Mouse (Mus musculus) embryonic facial prominence, embryonic 13.5 days (tissue): Measurements from ENCODE around the gene Uqcc2. TPM values are rescaled to one million over a fixed set of nuclear protein-coding genes. Genes with fewer than 3 reads are reported as not detected.

Experiments used
- ATAC-seq: fragments of 200-750 bp; cut with Nextera tagmentation; 2 replicates; pipeline ENCODE4 v1.8.0; 2017; ENCODE audit warnings: low read depth; ENCODE audit not compliant: insufficient number of reproducible peaks, insufficient read depth, low FRiP score, low TSS enrichment
- H3K27ac ChIP-seq: fragments of 300-500 bp; sonication (generic); 2 replicates; pipeline ENCODE4 v1.5.1; 2015; ENCODE audit warnings: moderate library complexity, mild to moderate bottlenecking, inconsistent platforms
- H3K27me3 ChIP-seq: fragments of 300-500 bp; sonication (generic); 2 replicates; pipeline ENCODE4 v1.6.1; 2015; ENCODE audit warnings: mild to moderate bottlenecking, inconsistent platforms
- H3K36me3 ChIP-seq: fragments of 300-500 bp; sonication (generic); 2 replicates; pipeline ENCODE4 v1.6.1; 2015; ENCODE audit warnings: mild to moderate bottlenecking, inconsistent platforms
- H3K4me1 ChIP-seq: fragments of 300-500 bp; sonication (generic); 2 replicates; pipeline ENCODE4 v1.6.1; 2015; ENCODE audit warnings: inconsistent platforms
- H3K4me2 ChIP-seq: fragments of 300-500 bp; sonication (generic); 2 replicates; pipeline ENCODE4 v1.6.1; 2015; ENCODE audit warnings: moderate library complexity, mild to moderate bottlenecking, inconsistent platforms
- H3K4me3 ChIP-seq: fragments of 300-500 bp; sonication (generic); 2 replicates; pipeline ENCODE4 v1.5.1; 2015; ENCODE audit warnings: mild to moderate bottlenecking, inconsistent platforms
- H3K9ac ChIP-seq: fragments of 300-500 bp; sonication (generic); 2 replicates; pipeline ENCODE4 v1.6.1; 2015; ENCODE audit warnings: mild to moderate bottlenecking, inconsistent platforms
- H3K9me3 ChIP-seq: fragments of 300-500 bp; sonication (generic); 2 replicates; pipeline ENCODE4 v1.6.1; 2016; ENCODE audit warnings: inconsistent platforms
- WGBS: fragments of 180-500 bp; shearing (Covaris S2); methylation state at CpG from one replicate; pipeline ENCODE4 v1.1.7; 2015; ENCODE audit warnings: mixed read lengths; 5-methylcytosine and 5-hydroxymethylcytosine counted together
- polyA plus RNA-seq: library from polyadenylated mRNA; unstranded; fragments of >200 nt; fragmentation: Nextera tagmentation; extraction: Ambion mirVana; gene quantifications from 2 replicates; pipeline ENCODE4 v1.2.1, GENCODE M21; 2015

Uqcc2 gene
- polyA plus RNA-seq, 1 experiment from 2014 or later: 350 TPM

DNA sequence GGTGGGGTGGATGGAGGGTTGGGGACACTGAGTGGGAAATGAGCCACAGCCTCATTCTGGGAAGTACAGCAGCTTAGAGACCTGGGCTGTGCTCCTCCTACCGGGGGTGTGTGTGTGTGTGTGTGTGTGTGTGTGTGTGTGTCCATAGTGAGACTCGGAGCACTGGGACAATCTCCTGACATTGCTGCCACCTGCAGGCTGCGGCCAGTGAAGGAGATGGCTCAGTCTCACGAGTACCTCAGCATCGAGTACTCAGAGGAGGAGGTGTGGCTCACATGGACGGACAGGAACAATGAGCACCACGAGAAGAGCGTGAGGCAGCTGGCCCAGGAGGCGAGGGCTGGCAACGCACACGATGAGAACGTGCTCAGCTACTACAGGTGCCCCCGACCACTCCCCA lies 38.0 kb downstream of the Uqcc2 start:
- H3K9me3 ChIP-seq: no peaks in the 10 kb centered on the region
- peaks cover 30% of the 10 kb centered on the region for H3K36me3 ChIP-seq
- no peaks in the 10 kb centered on the region for H3K27me3 ChIP-seq
- 52% methylated on average over 13 of the region's 13 CpGs for WGBS
- ATAC-seq: no peak
- H3K4me2 ChIP-seq: no peak overlapping the region
- H3K9ac ChIP-seq: no peak overlapping the region
- no peaks in the 10 kb centered on the region for H3K4me1 ChIP-seq
- no peak overlapping the region for H3K4me3 ChIP-seq
- H3K27ac ChIP-seq: no peak overlapping the region

DNA sequence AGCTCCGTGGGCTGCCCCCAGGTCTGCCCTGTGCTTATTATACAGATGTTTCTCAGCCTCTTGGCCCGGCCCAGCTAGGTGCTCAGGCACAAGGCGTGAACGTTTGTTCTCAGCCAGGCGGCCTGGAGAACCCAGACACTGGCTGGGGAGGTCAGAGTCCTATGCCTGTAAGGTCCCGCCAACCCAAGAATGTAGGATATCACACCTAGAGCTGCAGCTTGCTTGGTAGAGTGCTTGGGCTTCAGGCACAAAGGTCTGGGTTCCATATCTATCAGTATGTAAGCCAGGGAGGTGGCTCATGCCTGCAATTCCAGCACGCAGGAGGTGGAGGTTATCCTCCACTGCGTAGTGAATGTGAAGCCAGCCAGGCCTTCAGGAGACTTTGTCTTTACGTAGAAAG lies 43.6 kb downstream of the Uqcc2 start:
- WGBS: 82% methylated on average over 9 of the region's 9 CpGs
- no peak for ATAC-seq

DNA sequence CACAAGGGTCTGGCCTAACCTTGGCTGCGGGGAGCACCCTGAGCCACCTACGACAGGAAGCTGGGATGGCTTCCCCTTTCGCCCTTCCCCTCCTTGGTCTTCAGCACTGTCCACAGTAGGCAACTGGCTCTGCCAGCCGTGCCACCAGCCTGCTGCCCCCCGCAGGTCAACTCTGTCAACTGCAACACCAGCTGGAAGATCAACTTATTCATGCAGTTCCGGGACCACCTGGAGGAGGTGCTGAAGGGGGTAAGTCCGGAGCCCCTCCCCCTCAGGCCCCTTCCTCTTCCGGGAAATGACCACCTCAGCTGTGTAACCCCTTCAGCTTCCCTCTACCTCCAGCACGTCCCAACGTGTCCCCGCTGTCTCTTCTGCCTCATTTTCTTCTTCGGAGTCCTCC lies 46.3 kb downstream of the Uqcc2 start:
- Histone ChIP-seq H3K27me3 (no peaks in the 10 kb centered on the region), H3K4me1 (no peaks in the 10 kb centered on the region), H3K27ac (no peak overlapping the region), H3K4me2 (no peak overlapping the region), H3K36me3 (peaks cover 20% of the 10 kb centered on the region), H3K9me3 (no peaks in the 10 kb centered on the region), H3K9ac (no peak overlapping the region), H3K4me3 (no peak overlapping the region)
- ATAC-seq: no peak
- WGBS: 41% methylated on average over 12 of the region's 12 CpGs

More for the DNA sequence above, 43.6 kb downstream of the Uqcc2 start:
- no peak overlapping the region for H3K27ac ChIP-seq
- H3K4me2 ChIP-seq: no peak overlapping the region
- H3K9ac ChIP-seq: no peak overlapping the region
- H3K36me3 ChIP-seq: peaks cover 34% of the 10 kb centered on the region
- H3K9me3 ChIP-seq: no peaks in the 10 kb centered on the region
- H3K4me1 ChIP-seq: no peaks in the 10 kb centered on the region
- no peak overlapping the region for H3K4me3 ChIP-seq
- no peaks in the 10 kb centered on the region for H3K27me3 ChIP-seq

DNA sequence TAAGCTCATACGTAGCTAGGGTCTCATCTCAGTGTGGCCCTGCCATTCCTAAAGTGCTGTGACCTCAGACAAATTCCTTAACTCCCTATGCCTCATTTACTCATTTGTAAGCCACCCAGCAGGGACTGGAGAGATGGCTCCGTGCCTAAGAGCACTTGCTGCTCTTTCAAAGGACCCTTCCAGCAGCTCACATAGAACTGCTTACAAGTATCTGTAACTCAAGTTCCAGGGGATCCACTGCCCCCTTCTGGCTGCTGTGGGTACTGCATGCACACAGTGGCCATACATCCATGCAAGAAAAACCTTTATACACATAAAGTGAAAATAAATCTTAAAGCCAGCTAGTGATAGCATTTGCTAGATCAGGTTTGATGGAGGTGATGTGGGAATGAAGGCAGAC lies 48.0 kb downstream of the Uqcc2 start:
- no peak overlapping the region for H3K27ac ChIP-seq
- 69% methylated on average over 2 of the region's 2 CpGs for WGBS
- no peaks in the 10 kb centered on the region for H3K9me3 ChIP-seq
- H3K4me2 ChIP-seq: no peak overlapping the region
- peaks cover 9% of the 10 kb centered on the region; the same call in 1 of the 2 replicates for H3K36me3 ChIP-seq
- H3K4me1 ChIP-seq: peaks cover 7% of the 10 kb centered on the region; the same call in 1 of the 2 replicates
- no peaks in the 10 kb centered on the region for H3K27me3 ChIP-seq
- no peak overlapping the region for H3K4me3 ChIP-seq
- ATAC-seq: no peak
- H3K9ac ChIP-seq: no peak overlapping the region

DNA sequence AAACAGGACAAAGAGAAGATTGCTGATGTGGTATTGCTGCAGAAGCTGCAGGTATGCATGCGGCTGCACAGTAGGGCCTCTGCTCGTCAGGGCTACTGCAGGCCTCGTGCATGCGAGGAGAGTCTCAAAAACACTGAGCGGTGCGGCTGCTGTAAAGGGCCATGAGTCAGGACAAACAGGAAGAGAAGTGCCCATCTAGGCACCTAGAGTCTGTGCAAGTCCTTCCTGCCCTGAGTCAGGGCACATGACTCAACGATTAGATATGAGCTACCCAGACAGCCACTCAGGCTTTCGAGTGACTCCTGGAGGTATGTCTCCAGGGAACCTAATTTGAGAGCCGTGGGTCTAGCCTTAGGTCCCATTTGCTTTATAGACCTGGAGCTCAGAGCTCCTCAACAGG lies 50.1 kb downstream of the Uqcc2 start:
- no peak overlapping the region for H3K4me2 ChIP-seq
- H3K9ac ChIP-seq: peak overlapping the region; percentile 27; the same call in 1 of the 2 replicates
- peaks cover 12% of the 10 kb centered on the region; the same call in 1 of the 2 replicates for H3K4me1 ChIP-seq
- no peak for ATAC-seq
- H3K9me3 ChIP-seq: no peaks in the 10 kb centered on the region
- H3K27me3 ChIP-seq: no peaks in the 10 kb centered on the region
- H3K27ac ChIP-seq: no peak overlapping the region
- no peak overlapping the region for H3K4me3 ChIP-seq
- 80% methylated on average over 9 of the region's 9 CpGs for WGBS
- H3K36me3 ChIP-seq: 0 out of 2 replicates have a peak, but pooled peaks cover under 1% of the 10 kb centered on the region

DNA sequence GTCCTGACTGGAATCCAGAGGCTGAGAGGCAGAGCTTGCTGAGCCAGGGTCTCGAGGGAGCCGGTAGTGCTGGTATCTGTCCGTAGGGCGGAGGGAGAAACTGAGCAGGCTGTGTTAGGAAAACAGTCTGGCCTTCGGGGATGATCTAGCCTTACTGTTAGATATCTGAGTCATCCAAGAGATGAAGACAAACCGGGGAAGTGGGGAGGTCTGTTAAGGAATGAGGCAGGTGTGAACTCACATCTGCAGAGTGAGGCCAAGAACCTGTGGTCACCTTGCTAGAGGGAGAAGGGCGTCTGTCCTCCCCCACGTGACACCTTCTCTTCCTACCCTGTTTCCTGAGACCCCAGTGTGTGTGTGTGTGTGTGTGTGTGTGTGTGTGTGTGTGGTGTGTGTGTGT lies 50.9 kb downstream of the Uqcc2 start:
- Histone ChIP-seq H3K36me3 (peaks cover 2% of the 10 kb centered on the region), H3K9ac (no peak overlapping the region), H3K9me3 (peaks cover under 1% of the 10 kb centered on the region; the same call in 1 of the 2 replicates), H3K27me3 (no peaks in the 10 kb centered on the region), H3K4me2 (no peak overlapping the region), H3K27ac (no peak overlapping the region), H3K4me3 (no peak overlapping the region), H3K4me1 (peaks cover 12% of the 10 kb centered on the region; the same call in 1 of the 2 replicates)
- 53% methylated on average over 8 of the region's 8 CpGs for WGBS
- no peak for ATAC-seq

DNA sequence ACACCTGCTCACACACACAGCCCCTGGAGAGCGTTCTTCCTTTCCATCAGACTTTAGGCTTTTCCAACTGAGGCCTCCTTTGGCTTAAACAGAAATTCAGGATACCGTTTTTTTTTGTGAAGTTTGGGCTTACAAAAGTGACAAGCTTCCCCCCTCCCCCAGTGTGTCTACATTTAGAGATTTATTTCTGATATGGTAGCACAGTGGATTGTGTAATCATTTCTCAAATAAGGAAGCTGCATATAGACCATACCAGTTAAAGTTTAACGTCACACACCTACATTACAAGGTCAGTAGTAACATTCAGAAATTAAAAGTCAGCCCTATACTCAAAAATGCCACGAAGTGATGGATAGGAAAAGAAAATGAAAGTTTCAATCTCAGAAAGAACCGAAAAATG lies 51.8 kb downstream of the Uqcc2 start:
- WGBS: 80% methylated on average over 5 of the region's 5 CpGs
- Histone ChIP-seq H3K9ac (no peak overlapping the region), H3K27ac (no peak overlapping the region), H3K4me3 (no peak overlapping the region), H3K4me2 (no peak overlapping the region), H3K27me3 (no peaks in the 10 kb centered on the region), H3K4me1 (peaks cover 12% of the 10 kb centered on the region; the same call in 1 of the 2 replicates), H3K36me3 (peaks cover 11% of the 10 kb centered on the region), H3K9me3 (peaks cover 3% of the 10 kb centered on the region; the same call in 1 of the 2 replicates)
- ATAC-seq: no peak

DNA sequence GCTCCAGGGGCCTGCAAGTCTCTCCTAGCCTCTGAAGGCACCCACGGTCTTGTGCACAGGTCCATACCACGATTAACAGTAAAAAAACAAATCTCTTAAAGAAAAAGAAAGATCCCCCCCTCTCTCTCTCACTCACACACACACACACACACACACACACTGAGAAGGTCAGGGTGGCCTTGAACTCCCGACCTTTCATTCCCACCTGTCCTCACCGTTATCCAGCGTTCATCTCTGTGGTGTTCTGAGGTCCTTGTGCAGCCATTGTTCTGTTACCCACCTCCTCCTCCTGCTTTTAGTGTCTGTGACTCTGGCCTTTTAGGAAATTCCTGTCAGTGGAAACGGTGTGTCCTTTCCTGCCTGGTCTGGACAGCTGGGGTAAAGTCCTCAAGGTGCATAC lies 55.2 kb downstream of the Uqcc2 start:
- no peak overlapping the region for H3K4me2 ChIP-seq
- no peak overlapping the region for H3K9ac ChIP-seq
- ATAC-seq: no peak
- H3K27ac ChIP-seq: no peak overlapping the region
- no peak overlapping the region for H3K4me3 ChIP-seq
- peaks cover 14% of the 10 kb centered on the region for H3K36me3 ChIP-seq
- H3K4me1 ChIP-seq: peaks cover 25% of the 10 kb centered on the region
- 84% methylated on average over 6 of the region's 6 CpGs for WGBS
- no peaks in the 10 kb centered on the region for H3K27me3 ChIP-seq
- peaks cover 3% of the 10 kb centered on the region; the same call in 1 of the 2 replicates for H3K9me3 ChIP-seq

DNA sequence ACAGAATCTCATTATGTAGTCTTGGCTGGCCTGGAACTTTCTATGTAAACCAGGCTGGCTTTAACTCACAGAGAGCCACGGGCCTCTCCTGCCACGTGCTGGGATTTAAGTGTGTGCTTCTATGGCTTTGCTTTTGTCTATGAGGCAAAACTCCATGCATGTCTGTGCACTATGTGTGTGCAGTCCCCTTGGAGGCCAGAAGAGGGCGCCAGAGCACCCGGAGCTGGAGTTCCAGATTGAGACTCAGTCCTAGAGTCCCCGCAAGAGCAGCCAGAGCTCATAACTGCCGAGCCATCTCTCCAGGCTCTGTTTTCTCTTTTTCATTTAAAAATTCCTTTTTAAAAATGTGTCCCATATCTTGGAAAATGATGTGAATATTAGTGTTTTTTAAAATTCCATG lies 55.8 kb downstream of the Uqcc2 start:
- no peak overlapping the region for H3K27ac ChIP-seq
- H3K36me3 ChIP-seq: peaks cover 14% of the 10 kb centered on the region
- 80% methylated on average over 6 of the region's 6 CpGs for WGBS
- no peak overlapping the region for H3K4me2 ChIP-seq
- no peak overlapping the region for H3K4me3 ChIP-seq
- peaks cover 3% of the 10 kb centered on the region; the same call in 1 of the 2 replicates for H3K9me3 ChIP-seq
- H3K9ac ChIP-seq: no peak overlapping the region
- ATAC-seq: no peak
- peaks cover 25% of the 10 kb centered on the region for H3K4me1 ChIP-seq
- H3K27me3 ChIP-seq: no peaks in the 10 kb centered on the region

DNA sequence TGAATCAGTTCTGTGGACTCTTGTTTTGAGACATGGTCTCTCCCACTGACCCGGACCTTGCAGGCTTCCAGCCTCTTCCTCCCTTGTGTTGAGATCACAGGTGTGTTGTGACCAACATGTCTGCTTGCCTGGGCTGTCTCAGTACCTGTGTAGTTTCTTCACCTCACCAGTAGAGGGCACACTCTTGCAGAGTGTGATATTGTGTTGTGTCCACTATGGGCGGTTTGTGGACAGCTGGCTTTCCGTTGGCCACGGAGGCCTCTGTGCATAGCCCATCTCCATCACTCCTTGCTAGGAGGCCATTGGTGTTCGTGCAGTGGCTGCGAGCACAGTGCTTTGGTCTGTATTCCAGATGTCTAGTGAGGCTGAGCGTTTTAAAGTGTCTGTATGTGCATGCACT lies 56.6 kb downstream of the Uqcc2 start:
- WGBS: 95% methylated on average over 7 of the region's 7 CpGs

DNA sequence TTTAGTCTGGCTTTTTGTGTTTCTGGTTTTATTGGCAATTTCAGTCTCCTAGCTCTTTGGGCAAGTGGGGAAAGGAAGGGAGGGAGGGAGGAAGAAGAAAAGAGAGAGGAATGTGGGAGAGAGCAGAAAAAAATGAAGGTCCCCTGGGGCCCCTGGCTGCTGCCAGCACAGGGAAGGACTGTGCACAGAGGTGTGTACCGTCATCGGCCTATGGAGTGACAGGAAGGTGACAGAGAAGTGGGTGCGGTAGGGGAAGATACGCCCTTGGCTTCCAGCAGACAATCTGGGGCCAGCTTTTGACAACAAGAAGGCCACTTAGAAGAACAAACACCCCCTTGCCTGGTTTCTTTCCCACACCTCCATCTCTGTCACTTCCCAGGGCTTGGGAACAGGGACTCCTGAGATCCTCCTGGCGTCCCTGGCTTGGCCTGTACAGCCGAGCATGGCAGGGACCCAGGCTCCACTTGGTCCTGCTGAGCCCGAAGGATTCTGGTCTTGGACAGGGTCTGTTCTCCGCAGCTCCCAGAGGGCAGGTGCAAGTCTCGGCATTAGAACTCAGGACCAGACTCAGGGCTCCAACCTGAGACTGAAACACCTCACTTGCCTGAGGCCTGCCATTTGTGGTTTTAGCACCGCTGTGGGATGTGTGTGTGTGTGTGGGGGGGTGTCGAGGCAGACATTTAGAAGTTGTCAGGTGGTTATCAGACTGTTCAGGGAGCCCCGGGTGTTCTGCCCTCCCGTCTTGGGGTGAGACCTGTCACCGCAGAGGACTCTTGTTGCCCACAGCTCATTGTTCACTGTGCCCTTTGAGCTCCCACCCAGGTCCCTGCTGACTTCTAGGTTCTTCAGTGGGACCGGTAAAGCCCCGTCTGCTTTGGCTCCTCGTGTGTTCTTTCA lies 58.6 kb downstream of the Uqcc2 start:
- Histone ChIP-seq H3K4me1 (peaks cover 16% of the 10 kb centered on the region), H3K4me3 (no peak overlapping the region), H3K36me3 (peaks cover 14% of the 10 kb centered on the region), H3K27me3 (no peaks in the 10 kb centered on the region), H3K9ac (no peak overlapping the region), H3K9me3 (peaks cover 3% of the 10 kb centered on the region; the same call in 1 of the 2 replicates), H3K27ac (peak overlapping the region; percentile 16; the same call in 1 of the 2 replicates), H3K4me2 (no peak overlapping the region)
- 77% methylated on average over 17 of the region's 17 CpGs for WGBS
- no peak for ATAC-seq

More for the DNA sequence above, 56.6 kb downstream of the Uqcc2 start:
- Histone ChIP-seq H3K4me2 (no peak overlapping the region), H3K4me3 (no peak overlapping the region), H3K27ac (no peak overlapping the region), H3K36me3 (peaks cover 14% of the 10 kb centered on the region), H3K9ac (no peak overlapping the region), H3K9me3 (peaks cover 3% of the 10 kb centered on the region; the same call in 1 of the 2 replicates), H3K27me3 (no peaks in the 10 kb centered on the region), H3K4me1 (peaks cover 25% of the 10 kb centered on the region)
- ATAC-seq: no peak

DNA sequence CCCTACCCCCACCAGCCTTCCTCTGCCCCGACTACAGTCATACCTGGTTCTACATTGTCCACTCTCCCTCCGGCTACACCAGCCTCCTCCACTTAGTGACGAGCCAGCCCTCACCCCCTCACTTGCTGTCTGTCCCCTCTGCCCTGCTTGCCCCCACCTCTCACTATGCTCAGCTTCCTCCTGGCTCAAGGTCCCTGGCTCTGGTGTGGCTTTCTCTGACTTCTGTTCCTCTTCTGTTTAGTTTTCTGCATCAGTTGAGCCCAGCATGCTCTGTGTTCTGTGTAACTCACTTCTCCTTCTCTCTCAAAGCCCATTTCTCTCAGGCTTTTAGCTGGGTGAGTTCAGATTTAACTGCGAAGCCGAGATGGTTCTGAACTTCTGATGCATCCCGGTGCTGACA lies 59.5 kb downstream of the Uqcc2 start:
- H3K36me3 ChIP-seq: peaks cover 14% of the 10 kb centered on the region
- H3K4me2 ChIP-seq: no peak overlapping the region
- no peak for ATAC-seq
- 0 out of 2 replicates have a peak overlapping the region, but pooled peaks have one; percentile 21 for H3K9ac ChIP-seq
- peak overlapping the region; percentile 16; the same call in 1 of the 2 replicates for H3K27ac ChIP-seq
- WGBS: 55% methylated on average over 6 of the region's 6 CpGs
- peaks cover 3% of the 10 kb centered on the region; the same call in 1 of the 2 replicates for H3K9me3 ChIP-seq
- H3K27me3 ChIP-seq: no peaks in the 10 kb centered on the region
- H3K4me1 ChIP-seq: peaks cover 25% of the 10 kb centered on the region
- H3K4me3 ChIP-seq: no peak overlapping the region
